Mouse (Mus musculus) kidney, adult 2 months (tissue): ENCODE measurements at regions not wholly inside any gene's neighbourhood (a gene's known extent, or its start where the extent isn't known, plus 50 kb on each side); places are given as distances from the start of the nearest gene placed in this dataset.

ENCODE experiments used
- DNase-seq: peaks from one replicate; pipeline ENCODE4 v3.0.0; 2021
- H3K27ac ChIP-seq: fragments of 200-500 bp; 2 replicates; pipeline ENCODE4 v1.5.1; 2012; ENCODE audit warnings: low read depth, low read length, control low read depth, inconsistent platforms; ENCODE audit not compliant: insufficient read depth
- H3K27me3 ChIP-seq: fragments of 200-500 bp; replicated peaks from 2 replicates; pipeline ENCODE4 v1.6.1; 2012; ENCODE audit warnings: mild to moderate bottlenecking, moderate library complexity, low read length, inconsistent platforms; ENCODE audit not compliant: control insufficient read depth, insufficient read depth
- H3K36me3 ChIP-seq: fragments of 200-500 bp; 2 replicates; pipeline ENCODE4 v1.6.1; 2012; ENCODE audit warnings: mild to moderate bottlenecking, moderate library complexity, low read length, inconsistent platforms; ENCODE audit not compliant: control insufficient read depth, insufficient read depth
- H3K4me1 ChIP-seq: fragments of 200-500 bp; 2 replicates; pipeline ENCODE4 v1.6.1; 2011; ENCODE audit warnings: low read length; ENCODE audit not compliant: control insufficient read depth, insufficient read depth
- H3K4me3 ChIP-seq: fragments of 200-500 bp; 2 replicates; pipeline ENCODE4 v1.5.1; 2011; ENCODE audit warnings: mild to moderate bottlenecking, low read depth, low read length, control low read depth; ENCODE audit not compliant: insufficient read depth
- CTCF ChIP-seq: fragments of 200-500 bp; conservative IDR thresholded peaks from 2 replicates; pipeline ENCODE4 v1.5.1; 2011; ENCODE audit warnings: low read depth, mild to moderate bottlenecking, control low read depth, low read length, moderate library complexity, mixed read lengths; ENCODE audit not compliant: insufficient read depth, insufficient read length
- POLR2A ChIP-seq: fragments of 200-500 bp; IDR thresholded peaks from one replicate; pipeline ENCODE4 v1.6.1; 2011; ENCODE audit warnings: low read depth, low read length, control low read depth
- WGBS: fragments of 180-500 bp; shearing (Covaris S2); methylation state at CpG from one replicate; pipeline ENCODE4 v1.1.7; 2018; 5-methylcytosine and 5-hydroxymethylcytosine counted together

DNA sequence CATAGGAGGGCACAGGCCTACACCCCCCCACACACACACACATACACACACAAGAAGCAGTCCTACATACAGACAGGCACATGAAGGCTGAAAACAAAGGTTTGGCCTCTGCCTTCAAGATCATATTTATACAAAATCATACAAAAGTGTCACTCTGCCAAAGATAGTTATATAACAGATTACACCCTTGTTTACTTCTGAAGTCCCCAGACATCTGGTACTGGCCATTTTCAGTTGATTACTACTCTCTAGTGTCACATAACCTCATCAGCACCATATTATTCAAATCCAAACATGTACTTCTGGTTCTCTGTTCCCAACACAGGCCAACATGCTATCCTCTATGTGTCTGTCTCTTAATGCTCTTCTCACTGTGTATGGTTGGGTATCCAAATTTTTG lies 619.7 kb downstream of the Nova1 start:
- Histone ChIP-seq H3K36me3 (no peaks in the 10 kb centered on the region), H3K27me3 (no peaks in the 10 kb centered on the region), H3K27ac (no peak overlapping the region), H3K4me3 (no peak overlapping the region), H3K4me1 (no peaks in the 10 kb centered on the region)
- DNase-seq: no peak
- TF ChIP-seq CTCF (no peak), POLR2A (no peak)

DNA sequence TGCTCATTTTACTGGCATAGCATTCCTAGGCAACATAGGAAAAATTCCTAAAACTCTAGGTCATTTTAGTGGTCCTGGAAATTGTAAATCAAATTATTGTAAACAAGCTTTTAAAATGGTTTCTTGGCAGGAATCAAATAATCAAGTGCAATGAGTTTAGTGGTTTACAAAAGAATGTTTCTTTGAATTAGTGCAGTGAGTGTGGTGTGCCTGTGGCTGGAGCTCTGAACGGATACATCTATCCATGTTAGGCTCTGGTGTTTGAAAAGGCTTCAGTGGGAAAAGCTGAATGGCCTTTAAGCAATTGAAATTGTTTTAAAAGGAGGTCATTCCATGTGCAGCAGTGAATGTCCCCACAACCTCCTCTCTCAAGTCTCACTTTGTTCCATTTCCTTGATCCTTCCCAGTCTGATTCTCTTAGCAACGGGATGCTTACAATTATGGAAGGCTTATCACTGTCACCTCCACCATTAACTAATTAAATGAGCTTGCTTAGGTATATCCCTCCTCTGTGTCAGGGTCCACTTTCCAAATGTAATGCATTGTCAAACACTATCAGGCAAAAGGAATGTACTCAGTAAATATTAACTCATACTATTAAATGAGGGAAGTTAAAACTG lies 621.1 kb downstream of the Nova1 start:
- TF ChIP-seq CTCF (no peak), POLR2A (no peak)
- H3K27me3 ChIP-seq: no peaks in the 10 kb centered on the region
- no peak overlapping the region for H3K27ac ChIP-seq
- H3K4me3 ChIP-seq: no peak overlapping the region
- no peak for DNase-seq
- 49% methylated on average over 2 of the region's 2 CpGs for WGBS
- H3K36me3 ChIP-seq: no peaks in the 10 kb centered on the region
- no peaks in the 10 kb centered on the region for H3K4me1 ChIP-seq

DNA sequence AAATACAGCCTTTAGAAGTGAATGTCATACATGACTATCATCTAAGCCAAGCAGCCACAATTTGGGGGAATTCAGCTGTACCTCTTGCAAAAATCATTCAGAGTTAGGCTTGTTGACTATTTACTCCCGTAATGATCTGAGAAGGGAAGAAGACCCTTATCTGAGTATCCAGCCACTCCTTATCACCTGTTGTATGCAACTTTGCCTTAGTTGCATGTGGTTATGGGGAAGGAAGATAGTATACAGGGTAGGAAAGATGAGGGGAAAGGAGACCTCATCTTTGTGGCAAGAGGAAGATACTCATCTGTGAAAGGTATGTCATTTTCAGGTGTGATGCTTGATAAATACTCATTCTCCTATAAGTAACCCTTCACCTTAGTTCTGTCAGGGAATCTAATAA lies 624.6 kb downstream of the Nova1 start:
- Histone ChIP-seq H3K4me1 (no peaks in the 10 kb centered on the region), H3K27ac (no peak overlapping the region), H3K27me3 (no peaks in the 10 kb centered on the region), H3K36me3 (no peaks in the 10 kb centered on the region), H3K4me3 (no peak overlapping the region)
- TF ChIP-seq POLR2A (no peak), CTCF (no peak)
- 95% methylated on average over 1 of the region's 1 CpGs for WGBS
- DNase-seq: no peak
